Mouse (Mus musculus) left cerebral cortex, adult 2 months (tissue): ENCODE data around the gene Ipmk. TPM values are rescaled to one million over a fixed set of nuclear protein-coding genes. Genes with fewer than 3 reads are reported as not detected.

Experiments
- DNase-seq, 2 experiments: peaks; one replicate each; pipeline ENCODE4 v3.0.0; 2021 to 2022; ENCODE audit warnings: low spot score in 2 of 2, mixed read lengths in 1 of 2; ENCODE audit errors: extremely low spot score in 1 of 2
- H3K27ac ChIP-seq: fragments of 200-600 bp; 2 replicates; pipeline ENCODE4 v1.8.1; 2022
- H3K4me3 ChIP-seq: fragments of 200-600 bp; 2 replicates; pipeline ENCODE4 v1.8.1; 2022
- CTCF ChIP-seq: fragments of 200-600 bp; IDR thresholded peaks from 2 replicates; pipeline ENCODE4 v1.8.1; 2022; ENCODE audit warnings: antibody characterized with exemption, mild to moderate bottlenecking, moderate library complexity
- intact Hi-C: fragments of 180-260 bp; cut with DNase I; formaldehyde crosslinking; loops from one replicate; pipeline ENCODE4 v1.15.1; 2025
- total RNA-seq, 2 experiments: library from RNA; stranded (reverse); gene quantifications; 2 replicates each; pipeline ENCODE4 v1.2.3; 2021

The Ipmk gene
- total RNA-seq, 2 experiments from 2014 or later: 30.5 to 36.7 TPM

DNA sequence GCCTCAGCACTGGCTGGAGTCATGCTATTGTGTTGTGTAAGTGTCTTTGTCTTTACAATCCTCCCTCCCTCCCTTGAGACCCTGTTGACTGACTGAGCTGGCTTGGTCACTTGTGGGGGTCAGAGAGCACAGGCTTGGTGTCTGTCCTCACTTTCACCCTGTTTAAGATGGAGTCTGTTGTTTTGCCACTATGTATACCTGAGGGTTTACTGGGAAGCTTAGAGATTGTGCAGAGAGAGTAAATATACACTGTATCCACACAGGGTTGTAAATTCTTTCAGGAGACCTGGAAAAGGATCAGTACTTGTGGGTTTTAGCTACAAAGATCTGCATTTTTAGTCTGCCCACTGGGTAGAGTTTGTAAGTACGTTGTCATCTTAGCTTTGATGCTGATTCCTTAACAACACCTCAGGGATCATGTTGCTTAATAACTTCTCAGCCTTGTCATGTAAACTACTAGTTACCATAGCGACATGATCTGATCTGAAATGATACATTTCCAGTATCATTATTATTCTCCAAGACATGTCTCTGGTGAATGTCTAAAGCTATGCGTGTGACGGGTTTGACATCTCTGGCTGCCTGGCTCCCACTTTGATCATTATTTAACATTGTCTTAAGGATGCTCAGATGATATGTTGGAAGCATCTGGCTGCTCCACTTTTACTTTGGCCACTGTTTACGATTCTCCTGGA lies 58.1 kb downstream of the Ipmk start:
- intact Hi-C loops: no loop called here
- no peak overlapping the region for H3K4me3 ChIP-seq
- H3K27ac ChIP-seq: no peak overlapping the region
- DNase-seq: no peak
- TF ChIP-seq CTCF: no peak

DNA sequence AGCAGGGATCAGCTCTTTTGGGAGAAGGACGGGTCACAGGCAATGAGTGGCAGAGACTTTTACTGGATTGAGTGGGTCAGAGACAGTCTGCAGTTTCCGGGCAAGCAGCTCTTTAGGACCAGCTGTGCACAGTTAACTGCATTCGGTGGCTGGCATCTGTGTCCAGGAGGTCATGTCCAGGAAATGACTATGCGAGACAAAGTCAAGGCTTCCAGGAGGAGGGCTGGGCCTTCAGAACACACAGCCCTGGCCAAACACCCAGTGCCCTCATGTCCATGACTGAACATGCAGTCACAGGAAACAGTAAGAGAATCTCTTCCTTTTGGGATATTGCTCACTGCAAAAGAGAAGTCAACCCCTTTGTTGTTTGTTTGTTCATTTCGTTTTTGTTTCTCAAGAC lies 62.4 kb downstream of the Ipmk start:
- intact Hi-C loops: no loop called here
- no peak for TF ChIP-seq CTCF
- Histone ChIP-seq H3K27ac (no peak overlapping the region), H3K4me3 (no peak overlapping the region)
- no peak for DNase-seq

- Histone ChIP-seq H3K4me3 (no peak overlapping the region), H3K27ac (no peak overlapping the region)
- no peak for DNase-seq
- intact Hi-C loops: no loop called here
- TF ChIP-seq CTCF: no peak
Observed at GRCm38 (mm10) chr10:71413401-71413800, 65.8 kb downstream of the Ipmk start.

- H3K4me3 ChIP-seq: no peak overlapping the region
- intact Hi-C loops: loop anchor here (10.0 kb wide), 2 partner anchors 1233 to 1673 kb away; partner anchors contain the start of genes Pcdh15 and Zwint
- no peak; the same call in 1 of the 2 replicates for TF ChIP-seq CTCF
- no peak overlapping the region for H3K27ac ChIP-seq
- DNase-seq: no peak
Observed at GRCm38 (mm10) chr10:71421531-71421930, 74.0 kb downstream of the Ipmk start.

DNA sequence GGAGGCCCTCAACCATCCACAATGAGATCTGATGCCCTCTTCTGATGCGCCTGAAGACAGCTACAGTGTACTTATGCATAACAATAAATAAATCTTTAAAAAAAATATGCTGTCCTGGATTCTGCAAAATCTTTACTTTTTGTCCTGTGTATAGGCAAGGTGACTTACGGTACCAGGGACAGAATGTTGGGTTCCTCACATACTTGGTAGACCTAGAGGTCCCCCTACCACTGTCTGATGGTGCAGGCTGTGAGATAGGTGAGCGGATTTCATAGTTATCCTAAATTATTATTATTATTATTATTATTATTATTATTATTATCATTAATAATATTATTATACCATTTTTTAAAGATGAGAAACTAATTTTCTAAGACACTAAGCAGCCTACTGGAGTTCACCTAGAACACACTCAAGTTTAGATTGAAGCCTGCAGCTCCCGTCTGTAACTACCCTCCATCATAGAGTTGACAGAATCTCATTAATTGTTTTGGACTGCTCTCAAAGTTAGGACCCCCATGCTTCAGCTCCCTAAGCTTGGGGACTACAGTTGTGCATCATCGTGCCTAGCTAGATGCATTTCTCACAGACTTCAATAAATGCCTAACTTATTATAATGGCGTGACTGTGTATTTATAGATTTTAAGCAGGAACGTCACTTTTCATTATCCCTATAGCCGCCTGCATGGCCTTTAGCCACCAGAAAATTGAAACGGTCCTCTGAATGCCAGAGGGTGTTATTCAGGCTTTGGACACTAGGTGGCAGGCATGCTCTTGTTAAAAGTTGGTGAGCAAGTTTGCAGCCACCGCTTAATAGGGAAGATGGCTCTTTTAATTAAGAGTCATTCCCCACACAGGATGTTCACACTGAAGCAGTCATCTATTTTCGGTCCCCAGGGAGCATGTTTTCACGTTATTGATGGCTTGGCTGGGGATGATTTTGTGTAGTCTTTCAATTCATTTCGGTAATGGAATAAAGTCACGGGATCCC lies 74.8 kb downstream of the Ipmk start:
- no peak overlapping the region for H3K4me3 ChIP-seq
- no peak overlapping the region for H3K27ac ChIP-seq
- peak; percentile 63 to 75 for DNase-seq
- intact Hi-C loops: loop anchor here (10.0 kb wide), 2 partner anchors 1232 to 1672 kb away; partner anchors contain the start of genes Pcdh15 and Zwint
- peak; percentile 92 for TF ChIP-seq CTCF

DNA sequence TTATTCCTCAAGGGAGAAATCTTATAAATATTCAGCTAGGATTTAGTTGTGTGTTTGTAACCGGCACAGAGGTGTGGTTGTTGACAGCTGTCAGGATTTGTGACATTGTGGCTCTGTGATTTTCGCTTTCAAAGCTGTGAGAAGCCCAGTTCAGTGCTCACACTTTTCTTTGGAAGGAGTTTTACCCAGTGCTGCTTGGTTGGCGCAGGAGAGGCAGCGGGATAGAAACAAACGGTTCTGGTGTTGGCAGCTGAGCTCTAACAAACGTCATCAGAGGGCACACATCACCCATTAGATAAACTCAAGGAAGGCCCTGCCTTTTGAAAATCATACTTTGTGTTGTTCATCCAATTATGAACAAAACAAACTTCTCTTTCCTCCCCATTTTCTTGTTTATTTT lies 79.2 kb downstream of the Ipmk start:
- Histone ChIP-seq H3K27ac (no peak overlapping the region), H3K4me3 (no peak overlapping the region)
- TF ChIP-seq CTCF: no peak
- intact Hi-C loops: loop anchor here (10.0 kb wide), 2 partner anchors 1228 to 1668 kb away; partner anchors contain the start of genes Pcdh15 and Zwint
- no peak for DNase-seq

DNA sequence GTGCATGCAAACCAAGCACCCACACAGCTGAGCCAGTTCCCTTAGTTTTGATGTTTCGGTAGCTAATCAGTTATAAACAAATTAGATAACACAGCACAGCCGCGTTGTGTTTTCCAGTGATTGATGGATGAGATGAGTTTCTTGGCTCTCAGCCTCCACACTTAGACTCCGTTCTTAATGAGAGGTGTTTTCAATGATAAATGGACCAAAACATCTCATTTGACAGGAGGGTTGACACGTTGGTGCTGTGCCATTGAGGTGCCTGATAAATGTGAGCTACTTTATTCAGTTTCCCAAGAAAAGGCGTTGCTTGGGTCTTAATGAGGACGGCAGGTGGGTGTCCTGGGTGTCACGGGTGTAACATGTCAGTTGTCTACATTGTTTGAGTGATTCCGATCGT lies 79.8 kb downstream of the Ipmk start:
- intact Hi-C loops: loop anchor here (10.0 kb wide), 2 partner anchors 1227 to 1667 kb away; partner anchors contain the start of genes Pcdh15 and Zwint
- Histone ChIP-seq H3K4me3 (no peak overlapping the region), H3K27ac (no peak overlapping the region)
- no peak for DNase-seq
- no peak for TF ChIP-seq CTCF

- intact Hi-C loops: loop anchor here (10.0 kb wide), 2 partner anchors 1226 to 1666 kb away; partner anchors contain the start of genes Pcdh15 and Zwint
- Histone ChIP-seq H3K27ac (no peak overlapping the region), H3K4me3 (no peak overlapping the region)
- no peak for DNase-seq
- TF ChIP-seq CTCF: no peak
Observed at GRCm38 (mm10) chr10:71428246-71428864, 80.8 kb downstream of the Ipmk start.

DNA sequence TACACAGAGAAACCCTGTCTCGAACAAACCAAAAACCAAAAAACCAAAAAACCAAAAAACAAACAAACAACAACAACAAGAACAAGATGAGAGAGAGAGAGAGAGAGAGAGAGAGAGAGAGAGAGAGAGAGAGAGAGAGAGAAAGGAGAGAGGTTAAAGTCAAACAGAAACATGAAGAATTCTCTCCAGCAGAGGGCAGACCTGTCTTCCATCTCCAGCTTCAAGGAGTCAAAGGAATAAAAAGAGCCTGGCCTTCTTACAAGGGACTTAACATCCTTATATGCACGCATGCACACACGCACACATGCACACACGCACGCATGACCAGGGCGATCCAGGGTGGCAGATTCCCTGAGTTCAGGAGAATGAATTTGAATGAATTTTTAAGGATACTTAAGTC lies 83.1 kb downstream of the Ipmk start:
- intact Hi-C loops: no loop called here
- no peak overlapping the region for H3K27ac ChIP-seq
- DNase-seq: no peak
- peak; percentile 26 for TF ChIP-seq CTCF
- no peak overlapping the region for H3K4me3 ChIP-seq

DNA sequence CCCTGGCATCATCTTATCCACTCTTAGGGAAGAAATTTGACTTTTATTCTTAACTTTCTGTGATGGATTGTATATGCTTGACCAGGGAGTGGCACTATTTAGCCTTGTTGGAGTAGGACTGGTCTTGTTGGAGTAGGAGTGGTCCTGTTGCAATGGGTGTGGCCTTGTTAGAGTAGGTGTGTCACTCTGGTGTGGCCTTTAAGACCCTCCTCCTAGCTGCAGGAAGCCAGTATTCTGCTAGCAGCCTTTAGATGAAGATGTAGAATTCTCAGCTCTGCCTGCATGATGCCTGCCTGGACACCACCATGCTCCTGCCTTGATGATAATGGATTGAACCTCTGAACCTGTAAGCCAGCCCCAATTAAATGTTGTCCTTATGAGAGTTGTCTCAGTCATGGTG lies 95.5 kb downstream of the Ipmk start:
- no peak for TF ChIP-seq CTCF
- DNase-seq: no peak
- H3K27ac ChIP-seq: no peak overlapping the region
- intact Hi-C loops: no loop called here
- no peak overlapping the region for H3K4me3 ChIP-seq

DNA sequence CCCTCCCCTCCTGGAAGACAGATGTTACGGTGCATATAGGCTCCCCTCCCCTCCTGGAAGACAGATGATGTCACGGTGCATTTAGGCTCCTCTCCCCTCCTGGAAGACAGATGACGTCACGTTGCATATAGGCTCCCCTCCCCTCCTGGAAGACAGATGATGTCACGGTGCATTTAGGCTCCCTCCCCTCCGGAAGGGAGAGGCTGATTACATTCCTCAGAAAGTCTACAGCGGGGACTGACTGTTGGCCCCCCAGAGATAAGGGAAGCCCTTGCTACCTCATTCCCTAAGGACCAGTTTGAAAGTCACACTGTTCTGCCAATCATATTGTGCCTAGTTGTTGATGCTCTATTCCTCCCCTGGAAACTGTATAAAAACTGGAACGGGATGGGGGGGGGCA lies 100.1 kb downstream of the Ipmk start:
- no peak for TF ChIP-seq CTCF
- no peak for DNase-seq
- H3K4me3 ChIP-seq: no peak overlapping the region
- no peak overlapping the region for H3K27ac ChIP-seq
- intact Hi-C loops: no loop called here
